Mouse (Mus musculus) stomach, postnatal 0 days (tissue): Measurements from ENCODE around the gene Fosl1.

Source experiments
- CTCF ChIP-seq: IDR thresholded peaks from 2 replicates; pipeline ENCODE4 v1.5.1; 2016; ENCODE audit warnings: antibody characterized with exemption, low read depth, mild to moderate bottlenecking, moderate library complexity
- EP300 ChIP-seq: optimal IDR thresholded peaks from 2 replicates; pipeline ENCODE3; 2016; ENCODE audit warnings: antibody characterized with exemption

DNA sequence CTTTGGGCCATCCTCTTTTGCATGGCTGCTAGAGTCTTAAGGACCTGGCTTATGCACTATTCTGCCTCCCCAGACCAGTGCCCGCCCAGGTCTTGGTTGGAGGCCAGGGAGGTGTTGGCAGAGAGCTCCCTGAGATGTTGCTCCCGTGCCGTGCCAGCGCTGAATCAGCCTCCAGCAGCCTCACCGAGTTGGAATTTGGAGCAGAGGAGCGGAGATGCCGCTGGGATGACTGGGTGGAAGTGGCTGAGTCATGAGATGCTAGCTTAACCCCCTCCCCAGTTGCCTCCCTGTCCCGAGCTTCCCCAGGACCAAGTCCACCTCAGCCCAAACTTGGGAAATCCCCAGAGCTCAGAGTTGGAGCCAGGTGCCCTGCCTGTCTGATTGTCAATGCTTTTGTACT lies 17.5 kb upstream of the Fosl1 start:
- TF ChIP-seq EP300 (no peak), CTCF (no peak)
